Mouse (Mus musculus): Measurements from ENCODE around the gene Gria4.
"Not testable (repeated sequence)": the region's sequence is repeated elsewhere in the genome, so short reads cannot be mapped to it uniquely, and the experiment has no call there.

Gene Gria4

DNA sequence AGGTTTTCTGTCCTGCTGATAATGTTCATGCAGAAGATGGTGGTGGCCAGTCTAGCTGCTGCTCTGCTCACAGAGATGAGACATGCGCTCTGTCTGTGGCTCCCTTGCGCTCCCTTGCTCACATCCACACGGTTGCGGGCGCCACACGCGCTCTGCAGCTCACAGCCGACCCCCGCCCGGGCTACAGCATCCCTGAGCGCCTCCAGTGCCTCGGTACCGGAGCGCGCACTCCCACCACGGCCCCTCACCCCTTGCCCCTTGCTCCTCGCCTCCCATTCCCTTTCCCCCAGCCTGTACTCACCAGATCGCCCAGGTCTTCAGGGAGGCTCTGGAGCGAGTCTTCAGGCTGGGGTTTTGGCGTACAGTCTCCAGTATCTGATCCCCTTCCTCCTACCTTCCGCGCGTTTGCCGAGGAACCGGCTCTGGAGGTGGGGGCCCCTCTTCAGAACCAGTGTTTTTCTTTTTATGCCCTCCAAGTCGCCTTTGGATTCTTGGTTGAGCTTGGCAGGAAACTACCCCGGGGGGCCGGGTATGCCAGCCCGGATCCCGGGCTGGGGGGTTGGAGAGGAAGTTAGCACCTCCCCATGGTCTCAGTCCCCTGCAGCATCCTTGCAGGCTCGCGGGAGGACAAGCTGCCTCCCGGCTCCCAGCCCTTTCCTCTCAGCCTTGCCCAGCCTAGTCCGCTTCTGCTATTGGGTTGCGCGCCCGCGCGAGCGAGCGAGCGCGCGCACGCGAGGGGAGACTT is at the start of gene Gria4:
Gene Gria4, minus strand, starts transcription at position 691 of the 745 bp plus-strand sequence.
- DNase-seq, result peak; percentile 84

DNA sequence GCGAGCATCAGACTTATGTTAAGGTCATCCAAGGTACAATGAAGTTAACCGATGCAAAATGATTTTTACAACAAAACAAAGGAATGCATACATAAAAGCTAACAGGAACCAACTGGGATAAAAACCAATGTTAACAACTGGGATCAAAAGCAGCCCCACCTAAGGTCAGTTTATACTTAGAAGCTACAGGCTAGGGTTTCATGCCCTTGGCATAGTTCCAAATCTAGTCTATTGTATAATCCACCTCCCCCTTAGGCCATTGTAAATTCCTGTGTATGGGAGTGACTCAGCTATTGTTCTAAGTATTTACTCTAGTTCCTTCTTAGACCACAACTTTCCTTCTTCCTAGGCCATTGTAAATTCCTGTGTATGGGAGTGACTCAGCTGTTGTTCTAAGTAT is 14.9 kb upstream of the Gria4 start:
- not testable (repeated sequence) for DNase-seq

DNA sequence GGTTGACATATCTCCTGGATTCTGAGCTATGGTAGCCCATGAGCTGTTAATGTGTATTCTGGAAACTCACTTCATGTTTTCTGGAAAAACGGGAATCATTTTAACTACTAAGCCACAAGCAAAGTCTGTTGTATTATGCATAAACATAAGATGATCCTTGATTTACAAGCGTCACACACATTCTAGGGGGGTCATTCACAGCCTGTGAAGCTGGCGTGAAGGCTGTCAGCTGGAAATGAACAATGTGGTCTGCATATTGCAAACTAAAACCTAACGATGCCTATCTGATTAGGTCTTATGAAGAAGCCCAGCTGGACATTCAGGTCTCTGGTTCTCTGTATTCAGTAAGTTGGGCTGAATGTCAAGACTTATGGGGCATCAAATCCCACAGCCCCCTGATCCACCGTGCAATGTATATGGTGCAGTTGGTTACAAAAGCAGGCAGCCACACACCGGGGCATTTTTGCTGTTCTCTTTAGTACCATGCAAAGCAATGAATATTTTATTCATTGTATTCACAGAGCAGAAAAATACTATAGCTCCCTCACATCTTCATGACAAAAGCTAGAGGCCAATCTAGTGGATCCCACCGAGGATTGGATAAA is 7.2 kb upstream of the Gria4 start:
- no peak for DNase-seq

DNA sequence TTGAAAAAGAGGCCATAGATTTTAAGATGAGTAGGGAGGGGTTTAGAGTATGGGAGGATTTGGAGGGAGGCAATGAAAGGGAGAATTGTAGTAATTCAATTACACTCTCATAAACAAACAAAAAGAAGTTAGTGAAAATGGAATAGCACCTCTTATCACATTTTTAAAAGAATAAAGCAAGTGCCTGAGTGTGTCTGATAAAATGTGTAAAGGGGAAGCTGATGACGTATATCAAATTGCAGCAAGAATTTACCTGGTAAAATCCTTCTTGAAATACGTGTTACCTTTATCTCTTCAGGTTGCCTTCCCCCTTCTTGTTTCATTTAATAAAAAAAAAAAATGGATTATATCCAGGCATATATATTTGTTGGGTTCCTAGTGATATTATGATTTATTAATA is 1.4 kb upstream of the Gria4 start:
- DNase-seq, result no peak

DNA sequence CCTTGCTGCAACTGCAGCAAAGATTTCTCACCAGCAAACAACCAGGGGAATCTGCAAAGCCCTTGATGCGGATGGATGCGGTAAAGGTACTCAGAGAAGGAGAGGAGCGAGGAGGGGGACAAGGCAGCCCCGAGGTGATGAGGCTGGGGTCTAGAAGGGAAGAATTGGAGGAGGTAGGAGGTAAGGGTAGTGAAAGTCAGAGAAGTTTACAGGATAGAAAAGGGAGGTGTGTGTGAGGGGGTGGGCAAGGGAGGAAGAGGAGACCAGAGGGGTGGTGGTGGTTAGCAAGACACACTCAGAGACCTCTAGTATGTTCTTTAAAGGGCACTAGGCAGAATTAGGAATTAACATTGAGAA is 233 bp upstream of the Gria4 start:
- no peak for DNase-seq

DNA sequence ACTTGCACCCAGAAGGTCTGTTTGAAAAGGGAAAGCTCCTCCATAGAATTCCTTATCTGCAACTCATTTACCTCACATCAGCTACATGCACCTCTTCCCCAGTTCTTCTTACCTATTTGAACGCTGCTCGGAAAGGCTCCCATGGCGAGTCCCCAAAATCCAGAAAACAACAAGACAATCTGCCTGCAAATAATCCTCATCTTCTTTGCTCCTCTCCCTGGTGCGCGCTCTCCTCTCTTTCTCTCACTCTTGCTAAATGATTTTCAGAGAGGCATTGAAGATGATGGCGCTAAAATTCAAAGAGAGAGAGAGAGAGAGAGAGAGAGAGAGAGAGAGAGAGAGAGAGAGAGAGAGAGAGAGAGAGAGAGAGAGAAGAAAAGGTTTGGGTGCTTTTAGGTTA is 959 bp downstream of the Gria4 start:
- DNase-seq, result peak; percentile 29

DNA sequence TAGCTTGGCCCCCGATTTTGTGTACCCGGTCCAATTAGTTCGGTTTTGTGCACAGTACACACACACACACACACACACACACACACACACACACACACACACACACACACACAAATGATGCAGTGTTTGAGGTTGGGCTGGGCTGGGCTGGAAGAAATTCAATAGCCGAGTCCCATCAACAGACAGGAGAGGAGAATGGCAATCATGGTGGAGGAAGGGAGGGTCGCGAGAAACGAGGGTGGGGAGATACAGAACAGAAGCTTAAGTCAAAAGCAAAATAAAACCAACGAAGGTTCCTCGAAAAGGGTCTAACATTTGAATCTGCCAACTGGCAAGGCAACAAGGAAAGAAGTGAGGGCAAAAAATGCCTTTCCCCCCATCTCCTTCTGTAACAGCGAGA is 1.6 kb downstream of the Gria4 start:
- no peak for DNase-seq

DNA sequence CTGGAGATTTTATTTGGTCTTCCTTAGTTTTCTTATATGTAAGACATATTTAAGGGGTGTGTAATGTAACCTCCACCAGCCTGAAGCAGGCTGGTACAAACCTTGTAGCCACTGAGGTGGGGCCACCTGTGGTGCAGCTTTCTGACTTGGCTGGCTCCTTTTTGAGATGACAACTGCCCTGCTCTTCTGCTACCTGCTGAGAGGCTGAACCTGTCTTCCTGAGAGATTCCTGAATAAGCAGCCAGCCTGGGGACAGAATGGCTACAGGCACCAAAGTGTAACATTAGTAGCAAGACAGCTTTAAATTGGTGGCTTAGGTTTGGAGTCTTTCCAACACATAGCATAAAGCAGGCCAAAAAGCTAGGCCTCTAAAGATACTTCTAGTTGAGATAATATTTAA is 46.6 kb downstream of the Gria4 start:
- DNase-seq, result not testable (repeated sequence)

DNA sequence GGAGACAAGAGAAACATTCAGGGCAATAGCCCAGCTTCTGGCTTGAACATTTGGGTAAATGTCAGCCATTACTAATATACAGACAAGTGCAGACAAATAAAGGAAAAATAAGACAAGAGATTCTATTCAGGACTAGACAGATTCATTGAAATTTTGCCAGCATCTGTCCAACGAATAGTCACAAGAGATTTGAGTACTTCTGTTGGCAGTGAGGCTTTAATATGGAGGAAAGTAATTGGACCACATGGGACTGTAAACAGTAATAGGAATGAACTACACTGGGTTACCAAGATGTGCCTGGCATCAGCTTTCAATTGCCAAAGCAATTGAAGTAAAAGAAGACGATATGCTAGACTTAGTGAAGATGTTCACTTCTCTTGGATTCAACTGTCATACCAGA is 81.9 kb downstream of the Gria4 start:
- no peak for DNase-seq

DNA sequence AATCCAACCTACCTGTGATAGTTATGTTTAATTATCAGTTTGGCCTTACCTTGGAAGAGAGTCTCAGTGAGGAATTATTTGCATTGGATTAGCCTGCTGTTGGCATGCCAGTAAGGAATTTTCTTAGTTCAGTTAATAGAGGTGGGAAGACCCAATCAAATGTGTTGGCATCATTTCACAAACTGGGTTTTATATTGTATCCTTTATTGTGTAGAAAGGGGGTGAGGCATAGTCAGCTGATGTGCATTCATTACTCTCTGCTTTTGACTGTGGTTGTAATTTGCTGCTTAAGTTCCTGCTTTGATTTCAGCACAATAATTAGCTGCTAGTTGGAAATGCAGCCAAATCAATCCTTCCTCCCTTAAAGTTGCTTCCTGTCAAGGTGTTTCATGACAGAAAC is 83.7 kb downstream of the Gria4 start:
- DNase-seq, result no peak

DNA sequence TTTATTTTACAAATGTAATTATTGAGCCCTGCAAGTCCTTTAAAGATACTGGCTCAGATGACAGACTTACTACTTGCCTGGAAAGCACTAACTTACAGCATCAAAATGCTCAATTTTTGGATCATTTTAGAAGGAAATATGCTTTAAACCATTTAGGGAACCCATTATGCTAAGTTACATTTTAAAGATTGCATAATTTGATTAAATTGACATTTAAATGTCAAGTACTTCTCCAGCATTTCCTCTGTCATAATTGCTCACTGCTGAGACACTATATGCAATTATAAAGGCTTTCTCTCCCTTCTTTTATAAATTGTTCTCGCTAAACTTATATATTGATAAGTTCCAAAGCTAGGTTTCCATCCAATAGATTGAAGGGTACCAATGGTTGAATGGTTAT is 108.9 kb downstream of the Gria4 start:
- DNase-seq, result no peak

DNA sequence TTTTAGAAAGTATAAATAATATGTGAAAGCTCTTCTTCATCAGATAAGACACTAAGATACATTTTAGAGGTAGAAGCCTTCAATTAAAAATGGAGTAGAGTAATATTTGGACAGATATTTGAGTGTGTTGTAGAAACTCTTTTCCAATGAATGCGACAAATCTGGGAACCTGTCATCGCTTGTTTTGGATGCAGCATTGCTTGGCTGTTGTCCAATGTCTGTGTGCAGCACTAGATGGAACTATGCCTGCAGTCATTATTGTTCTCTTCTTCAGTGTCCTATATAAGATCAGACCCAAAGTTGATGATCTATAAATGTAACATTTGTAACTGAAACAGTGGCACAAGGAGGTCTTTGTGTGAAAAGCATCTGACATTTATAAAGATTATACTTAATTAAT is 115.8 kb downstream of the Gria4 start:
- DNase-seq, result no peak

DNA sequence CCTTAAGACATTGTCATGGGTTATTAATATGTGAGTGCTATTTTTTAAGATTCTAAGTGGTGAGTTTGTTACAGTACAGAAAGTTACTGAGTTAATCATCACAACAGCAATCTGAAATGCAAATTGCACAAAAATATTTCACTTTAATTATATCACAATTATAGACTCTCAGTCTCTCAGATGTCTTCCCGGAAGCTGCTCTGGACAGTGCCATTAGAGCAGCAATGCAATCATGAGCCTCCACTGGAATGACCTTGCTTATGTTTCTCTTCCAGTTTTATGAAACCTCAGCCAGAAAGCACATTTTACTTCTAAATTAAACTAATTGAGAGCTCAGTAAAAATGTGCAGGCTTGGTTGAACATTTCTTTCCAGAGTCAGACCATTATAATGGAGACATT is 116.9 kb downstream of the Gria4 start:
- DNase-seq, result no peak

DNA sequence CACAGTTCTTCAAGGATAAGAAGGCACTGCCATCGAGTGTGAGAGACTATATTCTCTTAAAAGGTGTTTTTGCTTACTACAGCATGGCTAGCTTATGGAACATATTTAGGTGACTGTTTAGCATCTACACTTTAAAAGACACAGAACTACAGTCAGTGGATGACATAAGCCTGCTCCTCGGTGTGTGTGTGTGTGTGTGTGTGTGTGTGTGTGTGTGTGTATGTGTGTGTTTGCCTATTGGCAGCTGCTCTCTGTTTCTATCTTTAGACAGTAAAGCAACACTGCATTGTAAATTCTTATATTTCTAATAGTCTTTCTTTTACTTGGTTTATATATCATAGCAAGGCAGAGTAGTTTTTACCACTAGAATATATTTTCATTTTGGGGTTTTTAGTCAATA is 130.3 kb downstream of the Gria4 start:
- no peak for DNase-seq

DNA sequence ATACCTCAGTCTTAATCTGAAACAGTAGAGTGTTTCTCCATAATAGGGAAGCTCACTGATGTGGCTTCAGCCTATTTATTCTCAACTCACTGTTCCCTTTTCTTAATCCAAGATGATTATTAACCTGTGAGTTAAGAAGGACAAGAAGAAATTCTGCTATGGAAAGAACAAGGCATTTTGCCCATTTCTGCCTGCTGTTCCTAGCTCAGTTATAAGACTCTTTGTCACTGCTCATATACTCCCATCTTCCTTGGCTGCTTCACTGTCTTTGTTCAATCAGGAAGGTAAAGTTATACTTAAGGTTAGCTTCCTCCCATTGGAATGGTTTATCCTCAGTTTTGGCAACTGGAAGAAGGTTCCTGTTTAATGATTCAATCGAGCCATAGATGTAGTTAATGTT is 133.6 kb downstream of the Gria4 start:
- DNase-seq, result no peak

DNA sequence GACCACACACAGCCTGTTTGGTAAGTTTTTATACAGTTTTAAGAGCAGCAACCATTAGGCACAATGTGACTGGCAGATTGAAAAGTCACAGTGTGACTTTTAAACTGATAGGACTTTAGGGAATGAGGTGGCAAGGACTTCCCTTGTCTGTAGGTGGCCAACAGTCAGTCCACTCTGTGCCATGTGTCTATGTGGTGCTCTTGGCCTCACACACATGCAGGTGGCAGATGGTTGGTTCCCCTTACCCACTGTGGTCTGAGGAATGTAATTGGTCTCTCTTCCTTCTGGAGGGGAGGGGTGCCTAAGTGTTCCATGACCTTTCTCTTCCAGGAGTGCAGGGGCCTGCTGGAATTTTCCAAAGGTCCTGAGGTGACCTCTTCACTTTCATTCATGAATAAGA is 137.1 kb downstream of the Gria4 start:
- DNase-seq, result no peak

DNA sequence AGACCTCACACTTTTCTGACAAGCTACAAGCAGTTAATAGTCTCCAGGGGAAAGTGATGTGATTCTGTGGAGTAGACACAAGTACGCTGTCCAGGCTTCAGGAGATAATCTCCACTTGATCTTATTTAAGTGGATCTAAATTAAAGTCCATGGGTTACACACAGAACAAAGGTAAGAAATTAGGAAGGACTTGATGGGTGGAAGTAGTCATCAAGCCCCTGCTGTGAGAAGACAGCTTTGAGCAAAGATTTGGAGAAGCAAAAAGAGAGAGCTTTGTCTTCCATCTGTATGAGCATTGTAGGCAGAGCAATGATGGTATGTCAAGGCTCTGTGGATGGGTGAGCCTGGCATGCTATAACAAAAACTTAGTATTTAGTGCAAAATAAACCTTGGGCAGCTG is 141.7 kb downstream of the Gria4 start:
- DNase-seq, result no peak

DNA sequence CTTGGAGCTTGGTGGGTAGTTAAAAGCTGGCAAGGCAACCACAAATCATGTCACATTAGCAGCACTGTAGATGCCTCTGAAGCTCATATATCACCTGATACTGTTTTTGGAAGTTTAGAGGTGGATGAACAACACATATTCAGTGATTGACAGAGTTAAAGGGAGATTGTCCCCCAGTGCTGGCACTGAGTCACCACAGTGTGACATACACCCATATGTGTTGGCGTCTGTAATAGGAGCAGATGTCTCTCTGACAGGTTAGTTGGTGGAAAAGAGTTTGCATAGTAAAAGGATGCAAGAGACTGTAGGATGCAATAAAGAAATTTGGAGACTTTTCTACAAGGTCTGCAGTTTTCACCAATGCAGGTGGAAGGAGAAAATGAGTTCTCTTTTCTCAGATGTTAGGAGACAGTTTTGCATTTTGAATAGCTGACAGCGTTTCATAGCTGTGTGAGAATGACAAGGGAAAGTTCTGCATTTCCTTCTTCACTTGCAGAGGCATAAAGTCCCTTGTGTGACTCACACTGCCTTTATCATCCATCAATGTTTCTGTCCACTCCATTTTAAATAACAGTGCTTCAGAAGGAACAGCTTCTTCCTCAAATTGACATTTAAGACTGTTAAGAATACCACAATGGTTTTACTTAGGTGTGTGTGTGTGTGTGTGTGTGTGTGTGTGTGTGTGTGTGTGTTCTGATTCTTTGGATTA is 156.7 kb downstream of the Gria4 start:
- DNase-seq, result peak; percentile 81

DNA sequence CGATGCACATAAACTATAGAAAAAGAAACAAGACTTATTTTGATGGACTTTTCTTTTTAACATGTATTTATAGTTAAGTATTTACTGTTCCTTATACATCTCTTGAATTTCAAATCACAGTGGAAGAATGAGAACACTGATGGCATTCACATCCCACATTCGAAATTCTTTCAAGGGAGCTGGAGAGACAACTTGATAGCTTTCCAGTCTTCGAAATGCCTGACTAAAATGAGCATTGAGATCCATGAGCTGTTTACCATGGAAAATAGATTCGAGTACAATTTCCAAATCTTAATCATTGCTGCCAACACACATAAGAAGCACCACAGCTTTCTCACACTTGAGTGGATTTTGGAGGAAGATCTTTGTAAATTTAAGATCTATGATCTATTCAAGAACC is 164.1 kb downstream of the Gria4 start:
- DNase-seq, result peak; percentile 7

DNA sequence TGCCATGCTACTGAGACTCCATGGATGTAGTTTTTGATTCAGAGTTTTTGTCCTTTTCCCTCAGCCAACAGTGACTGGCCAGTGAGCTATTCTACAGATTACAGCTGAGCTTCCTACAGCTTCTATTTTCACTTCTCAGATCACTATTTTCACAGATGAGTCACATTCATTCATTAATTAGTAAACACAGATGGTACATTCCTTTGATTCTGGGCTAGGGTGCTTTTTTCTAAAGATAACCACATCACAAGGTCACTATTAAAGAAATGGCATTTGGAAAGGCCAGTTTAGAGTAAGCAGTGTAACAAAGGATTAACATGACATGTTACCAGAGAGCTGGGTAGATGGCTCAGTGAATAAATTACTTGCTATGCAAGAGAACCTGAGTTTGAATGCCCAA is 180.7 kb downstream of the Gria4 start:
- no peak for DNase-seq

DNA sequence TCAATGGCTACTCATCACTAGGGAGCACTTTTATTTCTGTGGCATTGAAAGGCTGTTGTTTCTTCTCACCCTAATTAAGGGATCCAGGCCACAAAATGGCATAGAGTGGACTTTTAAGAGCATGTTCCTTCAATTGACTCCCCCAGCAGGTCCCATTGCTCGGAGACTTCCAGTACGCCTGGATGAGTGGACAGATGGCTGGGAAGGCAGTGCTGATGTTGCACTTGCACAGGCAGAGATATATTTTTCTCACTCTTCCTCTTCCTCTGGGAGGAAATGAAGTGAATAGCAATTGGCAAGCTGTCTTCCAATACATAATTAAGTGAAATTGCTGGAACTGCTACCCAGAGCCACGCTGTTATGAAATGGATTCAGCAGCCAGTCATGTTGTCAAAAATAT is 190.7 kb downstream of the Gria4 start:
- DNase-seq, result peak; percentile 8

DNA sequence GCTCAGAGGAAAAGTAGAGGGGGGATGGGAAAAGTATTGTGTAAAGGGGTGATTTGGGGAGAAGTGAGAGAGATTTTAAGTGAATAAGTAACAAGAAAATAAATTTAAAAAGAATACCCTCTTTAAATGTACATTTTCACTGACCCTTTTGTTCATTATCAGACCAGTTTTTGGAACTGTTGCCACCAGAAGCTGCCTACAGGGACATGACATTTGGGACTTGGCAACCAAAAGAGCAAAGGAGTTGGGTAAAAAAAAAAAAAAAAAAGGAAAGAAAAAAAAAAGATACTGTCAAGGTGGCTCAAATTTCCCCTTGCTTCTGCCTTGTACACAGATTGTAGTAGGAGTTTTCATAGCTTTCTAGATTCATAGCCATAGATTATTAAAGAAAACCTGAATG is 191.8 kb downstream of the Gria4 start:
- DNase-seq, result no peak

DNA sequence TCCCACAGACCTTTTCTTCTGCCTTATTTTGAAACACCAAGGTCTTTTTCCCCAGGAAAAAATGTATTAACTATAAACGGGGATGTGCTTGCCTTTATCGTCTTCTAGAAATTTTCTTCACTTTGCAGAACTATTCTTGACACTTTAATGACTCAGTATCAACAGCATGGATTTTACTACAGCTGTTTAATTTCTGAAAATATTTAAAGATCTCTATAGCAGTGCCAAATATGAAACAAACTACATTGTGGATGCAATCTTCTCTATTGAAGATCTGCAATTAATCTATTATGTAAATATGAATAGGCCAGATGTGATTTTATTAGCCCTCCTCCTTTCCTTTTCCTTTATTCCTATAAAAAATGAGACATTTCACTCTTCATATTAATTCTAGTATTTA is 194.2 kb downstream of the Gria4 start:
- no peak for DNase-seq

DNA sequence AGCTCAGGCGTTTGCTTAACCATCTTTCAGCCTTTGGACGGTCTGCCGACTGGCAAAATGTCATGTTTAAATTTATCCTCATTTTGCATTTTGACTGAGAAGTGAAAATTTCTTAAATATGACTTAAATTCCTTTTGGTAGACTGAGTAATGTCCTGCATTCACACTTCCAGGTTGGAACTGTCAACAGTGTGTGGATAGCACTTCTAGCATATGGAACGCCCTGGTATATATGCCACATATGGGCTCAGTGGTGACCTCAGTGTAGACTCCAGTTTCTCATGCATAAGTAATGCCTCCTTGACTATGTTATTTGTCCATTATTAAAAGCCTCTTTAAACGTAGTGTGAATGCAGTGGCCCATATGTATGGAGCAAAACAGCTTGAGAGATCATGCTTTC is 222.4 kb downstream of the Gria4 start:
- peak; percentile 40 for DNase-seq
